In the genomic region with DNA sequence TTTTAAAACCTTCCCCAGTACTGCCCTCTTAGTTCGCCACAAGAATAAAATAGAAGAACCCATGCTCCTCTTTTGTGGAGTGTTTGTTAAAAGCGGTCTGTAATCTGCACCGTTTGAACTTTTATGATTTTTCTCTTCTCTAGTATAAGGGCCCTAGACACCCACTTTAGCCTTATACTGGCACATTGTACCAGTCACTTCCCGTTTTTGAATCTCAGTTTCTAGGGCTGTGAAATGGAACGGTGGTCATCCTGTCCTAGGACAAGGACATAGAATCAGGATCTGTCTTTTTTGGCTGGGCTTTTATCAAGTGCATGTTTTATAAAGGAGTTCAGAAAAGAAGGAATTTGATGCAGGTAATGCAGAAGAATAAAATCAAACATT, we compare ENCODE assay signal across 9 mouse cellular contexts. TPM values are rescaled to one million over a fixed set of nuclear protein-coding genes. Genes with fewer than 3 reads are reported as not detected.
DNase-seq lines count a peak whose midpoint lies in the region; ATAC-seq and TF ChIP-seq lines count a peak whose summit lies in the region.
"Had no signal": no experiment of that assay in that cellular context is flagged by ENCODE, and none has a peak within 500 bp of the region (broad histone marks: within the 10 kb centered on the region; RNA-seq: fewer than 3 reads in every experiment).

No protein-coding gene starts in this region.

- peaks cover 16% of the 10 kb centered on the region; the same call in 1 of the 2 replicates for H3K36me3 ChIP-seq in heart, embryonic 15.5 days
- H3K36me3 ChIP-seq in G1E (replicated peaks): peaks cover 32% of the 10 kb centered on the region
- 0 out of 2 replicates have a peak, but pooled peaks cover 10% of the 10 kb centered on the region for H3K36me3 ChIP-seq in forebrain, postnatal 0 days (ENCODE audit: insufficient read depth)

- peak overlapping the region; percentile 78 for H3K4me3 ChIP-seq in heart, embryonic 15.5 days
- peak overlapping the region; percentile 81 for H3K4me3 ChIP-seq in G1E (ENCODE audit: low read depth, low read length)
- H3K4me3 ChIP-seq in forebrain, postnatal 0 days (ENCODE audit: low read depth, low read length): peak overlapping the region; percentile 73

- no peak for TF ChIP-seq CTCF in G1E (IDR thresholded peaks at IDR 0.05; ENCODE audit: low read depth, low read length)
- 0 out of 2 replicates have a peak, but pooled peaks have one; percentile 1 for TF ChIP-seq CTCF in forebrain, postnatal 0 days (IDR thresholded peaks at IDR 0.05; ENCODE audit: low read depth)

- no peaks in the 10 kb centered on the region for H3K9me3 ChIP-seq in heart, embryonic 15.5 days (replicated peaks)
- no peaks in the 10 kb centered on the region for H3K9me3 ChIP-seq in G1E (replicated peaks)
- H3K9me3 ChIP-seq in forebrain, postnatal 0 days (ENCODE audit: low read length): no peaks in the 10 kb centered on the region

- peaks cover 24% of the 10 kb centered on the region for H3K4me1 ChIP-seq in heart, embryonic 15.5 days (replicated peaks)
- peaks cover 53% of the 10 kb centered on the region for H3K4me1 ChIP-seq in G1E (ENCODE audit: insufficient read depth, low read depth, low read length)
- peaks cover 15% of the 10 kb centered on the region for H3K4me1 ChIP-seq in forebrain, postnatal 0 days (ENCODE audit: insufficient read depth)

- peak overlapping the region; percentile 59 for H3K4me2 ChIP-seq in heart, embryonic 15.5 days
- peak overlapping the region; percentile 54 for H3K4me2 ChIP-seq in forebrain, postnatal 0 days (ENCODE audit: low read depth)

- peak overlapping the region; percentile 63 for H3K9ac ChIP-seq in heart, embryonic 15.5 days
- H3K9ac ChIP-seq in forebrain, postnatal 0 days: peak overlapping the region; percentile 77

- no peak for DNase-seq in heart, adult 18-20 months
- no peak for DNase-seq in G1E (ENCODE audit: low spot score)
- no peak for DNase-seq in forebrain, postnatal 0 days
- DNase-seq in lung, postnatal 36 days: peak; percentile 25
- DNase-seq in gastrocnemius, postnatal 25 days: no peak
- no peak for DNase-seq in T-cell, adult 2 months (ENCODE audit: low spot score)
- no peak for DNase-seq in thymus, postnatal 36 days

- WGBS in heart, embryonic 15.5 days: 9% methylated on average over 5 of the region's 5 CpGs
- WGBS in forebrain, postnatal 0 days: 7% methylated on average over 5 of the region's 5 CpGs

- ATAC-seq in heart, embryonic 15.5 days (replicated peaks; ENCODE audit: insufficient number of reproducible peaks, insufficient read depth, low FRiP score, low read depth): no peak
- no peak for ATAC-seq in G1E (ENCODE audit: extremely low read depth, insufficient number of reproducible peaks, low FRiP score, poor library complexity, severe bottlenecking)
- no peak for ATAC-seq in forebrain, postnatal 0 days

- peak overlapping the region; percentile 97 for H3K27ac ChIP-seq in heart, embryonic 15.5 days
- H3K27ac ChIP-seq in forebrain, postnatal 0 days (ENCODE audit: low read depth, low read length): peak overlapping the region; percentile 91

- no peaks in the 10 kb centered on the region for H3K27me3 ChIP-seq in heart, embryonic 15.5 days
- no peaks in the 10 kb centered on the region for H3K27me3 ChIP-seq in G1E (ENCODE audit: insufficient read depth, low read length)
- H3K27me3 ChIP-seq in forebrain, postnatal 0 days (ENCODE audit: insufficient read depth, low read length): no peaks in the 10 kb centered on the region

RNA-seq across cellular contexts. Expression of gene Casp9, which starts 0.7 kb away (rescaled TPM):
- 14.1 and 19.7 TPM in 2 replicates for polyA plus RNA-seq in heart, embryonic 15.5 days (2015; fragmentation: Nextera tagmentation; extraction: Ambion mirVana)
- total RNA-seq in heart, adult 18-20 months (2021): 1 to 10 TPM; 6.6 to 8.1 TPM
- total RNA-seq in G1E (2014; fragmentation: Nextera tagmentation) (16.3 and 18.7 TPM in 2 replicates), G1E (2017) (25.7 and 30.1 TPM in 2 replicates)
- polyA plus RNA-seq in G1E (2012): 21.7 and 26.1 TPM in 2 replicates
- 13.2 and 17.7 TPM in 2 replicates for total RNA-seq in forebrain, postnatal 0 days (2014; rRNA removed)
- polyA plus RNA-seq in forebrain, postnatal 0 days (2015; fragmentation: Nextera tagmentation; extraction: Ambion mirVana): 10.6 and 14.7 TPM in 2 replicates
- 1 to 10 TPM; 2.0 TPM for total RNA-seq in gastrocnemius, postnatal 25 days (2021)

RNA-seq across cellular contexts. Expression of gene Dnajc16, which starts 3.4 kb away (rescaled TPM):
- 3.7 and 4.8 TPM in 2 replicates for polyA plus RNA-seq in heart, embryonic 15.5 days (2015; fragmentation: Nextera tagmentation; extraction: Ambion mirVana)
- total RNA-seq in heart, adult 18-20 months (2021): 10 to 100 TPM; 22.8 to 23.4 TPM
- total RNA-seq in G1E (2014; fragmentation: Nextera tagmentation): 9.9 and 12.1 TPM in 2 replicates
- total RNA-seq in G1E (2017): 10.6 and 11.9 TPM in 2 replicates
- polyA plus RNA-seq in G1E (2012): 2.7 and 2.9 TPM in 2 replicates
- 14.3 and 19.2 TPM in 2 replicates for total RNA-seq in forebrain, postnatal 0 days (2014; rRNA removed)
- 4.8 and 6.5 TPM in 2 replicates for polyA plus RNA-seq in forebrain, postnatal 0 days (2015; fragmentation: Nextera tagmentation; extraction: Ambion mirVana)
- 10 to 100 TPM; 10.1 to 12.0 TPM for total RNA-seq in gastrocnemius, postnatal 25 days (2021)

RNA-seq across cellular contexts. Expression of gene Cela2a, which starts 31.8 kb away (rescaled TPM):
- polyA plus RNA-seq in heart, embryonic 15.5 days (2015; fragmentation: Nextera tagmentation; extraction: Ambion mirVana): 0.35 TPM in 1 of 2 replicates, not detected in the other
- not detected for total RNA-seq in heart, adult 18-20 months (2021)
- total RNA-seq in G1E (2014; fragmentation: Nextera tagmentation) (not detected in 2 replicates), G1E (2017) (not detected in 2 replicates)
- not detected in 2 replicates for polyA plus RNA-seq in G1E (2012)
- 0.69 TPM in 1 of 2 replicates, not detected in the other for total RNA-seq in forebrain, postnatal 0 days (2014; rRNA removed)
- polyA plus RNA-seq in forebrain, postnatal 0 days (2015; fragmentation: Nextera tagmentation; extraction: Ambion mirVana): 0.18 and 0.39 TPM in 2 replicates
- not detected for total RNA-seq in gastrocnemius, postnatal 25 days (2021)
- total RNA-seq: gastrocnemius, adult 8-10 months had no signal

RNA-seq across cellular contexts. Expression of gene Agmat, which starts 47.7 kb away (rescaled TPM):
- 0.57 and 0.80 TPM in 2 replicates for polyA plus RNA-seq in heart, embryonic 15.5 days (2015; fragmentation: Nextera tagmentation; extraction: Ambion mirVana)
- total RNA-seq in heart, adult 18-20 months (2021): under 1 TPM; 0.25 to 0.59 TPM
- not detected in 2 replicates for total RNA-seq in G1E (2014; fragmentation: Nextera tagmentation)
- total RNA-seq in G1E (2017): 0.05 TPM in 1 of 2 replicates, not detected in the other
- polyA plus RNA-seq in G1E (2012): 0.04 TPM in 1 of 2 replicates, not detected in the other
- total RNA-seq in forebrain, postnatal 0 days (2014; rRNA removed): not detected in 2 replicates
- not detected in 2 replicates for polyA plus RNA-seq in forebrain, postnatal 0 days (2015; fragmentation: Nextera tagmentation; extraction: Ambion mirVana)
- total RNA-seq in gastrocnemius, postnatal 25 days (2021): under 1 TPM in 1 of 2 experiments, not detected in 1; 0.20 TPM
- total RNA-seq: gastrocnemius, adult 8-10 months had no signal

RNA-seq across cellular contexts. Expression of gene Ctrc, which starts 52.0 kb away (rescaled TPM):
- not detected in 2 replicates for polyA plus RNA-seq in heart, embryonic 15.5 days (2015; fragmentation: Nextera tagmentation; extraction: Ambion mirVana)
- total RNA-seq in heart, adult 18-20 months (2021): not detected
- not detected in 2 replicates for total RNA-seq in G1E (2014; fragmentation: Nextera tagmentation)
- total RNA-seq in G1E (2017): not detected in 2 replicates
- polyA plus RNA-seq in G1E (2012): not detected in 2 replicates
- total RNA-seq in forebrain, postnatal 0 days (2014; rRNA removed): not detected in 2 replicates
- polyA plus RNA-seq in forebrain, postnatal 0 days (2015; fragmentation: Nextera tagmentation; extraction: Ambion mirVana): not detected in 2 replicates
- total RNA-seq in gastrocnemius, postnatal 25 days (2021): not detected
- total RNA-seq: gastrocnemius, adult 8-10 months had no signal
